Mouse (Mus musculus): ENCODE data around the gene Phldb3. TPM values are rescaled to one million over a fixed set of nuclear protein-coding genes. Genes with fewer than 3 reads are reported as not detected.
A peak's percentile ranks its signal among the peaks of the same experiment; 100 is the strongest.

The Phldb3 gene
- polyA plus RNA-seq (2015; fragmentation: Nextera tagmentation; extraction: Ambion mirVana): 0.33 and 0.42 TPM in 2 replicates

GRCm38 (mm10) chr7:24610144-24610878 lies at the start of gene Phldb3:
Gene Phldb3, plus strand, starts transcription at chr7:24610763.
- peak within 1 kb of the TSS; percentile 71 for H3K27ac ChIP-seq (ENCODE audit: low read length)
- no peak for TF ChIP-seq EP300 (IDR thresholded peaks at IDR 0.05)
- TF ChIP-seq CTCF (IDR thresholded peaks at IDR 0.05): no peak
- H3K4me3 ChIP-seq (ENCODE audit: low read depth, low read length): peak within 1 kb of the TSS; percentile 57
- peak; percentile 53 for DNase-seq (ENCODE audit: low spot score)
- WGBS: 3% methylated on average over 27 of the region's 27 CpGs
- H3K9me3 ChIP-seq (ENCODE audit: low read length): no peaks in the 10 kb centered on the region
- H3K9ac ChIP-seq (replicated peaks; ENCODE audit: low read depth): peak within 1 kb of the TSS; percentile 29
- H3K27me3 ChIP-seq (replicated peaks; ENCODE audit: insufficient read depth, low read length): peaks cover 11% of the 10 kb centered on the region; the same call in 1 of the 2 replicates
- H3K36me3 ChIP-seq (ENCODE audit: insufficient read depth, low read length): no peaks in the 10 kb centered on the region
- peak; percentile 70 for ATAC-seq
- peak within 1 kb of the TSS; percentile 88 for H3K4me2 ChIP-seq (replicated peaks; ENCODE audit: low read depth, low read length)
- H3K4me1 ChIP-seq (ENCODE audit: insufficient read depth, low read depth, low read length): peaks cover 8% of the 10 kb centered on the region; the same call in 1 of the 2 replicates

- Histone ChIP-seq H3K4me1 (ENCODE audit: insufficient read depth, low read depth, low read length) (no peaks in the 10 kb centered on the region), H3K27ac (ENCODE audit: low read length) (no peak overlapping the region), H3K27me3 (replicated peaks; ENCODE audit: insufficient read depth, low read length) (no peaks in the 10 kb centered on the region), H3K36me3 (ENCODE audit: insufficient read depth, low read length) (peaks cover 5% of the 10 kb centered on the region; the same call in 1 of the 2 replicates), H3K9ac (replicated peaks; ENCODE audit: low read depth) (no peak overlapping the region), H3K9me3 (ENCODE audit: low read length) (no peaks in the 10 kb centered on the region), H3K4me2 (replicated peaks; ENCODE audit: low read depth, low read length) (no peak overlapping the region), H3K4me3 (ENCODE audit: low read depth, low read length) (no peak overlapping the region)
- WGBS: 86% methylated on average over 4 of the region's 4 CpGs
- no peak for ATAC-seq
- TF ChIP-seq CTCF (IDR thresholded peaks at IDR 0.05) (no peak), EP300 (IDR thresholded peaks at IDR 0.05) (no peak)
- no peak for DNase-seq (ENCODE audit: low spot score)
Measured at GRCm38 (mm10) chr7:24561450-24561849, 49.1 kb upstream of the Phldb3 start.

GRCm38 (mm10) chr7:24563191-24563836 lies 47.2 kb upstream of the Phldb3 start:
- H3K4me2 ChIP-seq (replicated peaks; ENCODE audit: low read depth, low read length): no peak overlapping the region
- H3K36me3 ChIP-seq (ENCODE audit: insufficient read depth, low read length): peaks cover 19% of the 10 kb centered on the region
- no peaks in the 10 kb centered on the region for H3K4me1 ChIP-seq (ENCODE audit: insufficient read depth, low read depth, low read length)
- WGBS: 92% methylated on average over 8 of the region's 8 CpGs
- H3K9ac ChIP-seq (replicated peaks; ENCODE audit: low read depth): no peak overlapping the region
- no peaks in the 10 kb centered on the region for H3K9me3 ChIP-seq (ENCODE audit: low read length)
- no peak overlapping the region for H3K27ac ChIP-seq (ENCODE audit: low read length)
- DNase-seq (ENCODE audit: low spot score) (no peak), ATAC-seq (no peak)
- no peak overlapping the region for H3K4me3 ChIP-seq (ENCODE audit: low read depth, low read length)
- TF ChIP-seq CTCF (IDR thresholded peaks at IDR 0.05) (no peak), EP300 (IDR thresholded peaks at IDR 0.05) (no peak)
- H3K27me3 ChIP-seq (replicated peaks; ENCODE audit: insufficient read depth, low read length): no peaks in the 10 kb centered on the region

GRCm38 (mm10) chr7:24563837-24564206 lies 46.7 kb upstream of the Phldb3 start:
- 78% methylated on average over 4 of the region's 4 CpGs for WGBS

GRCm38 (mm10) chr7:24564607-24565265 lies 45.8 kb upstream of the Phldb3 start:
- H3K27ac ChIP-seq (ENCODE audit: low read length): no peak overlapping the region
- H3K4me1 ChIP-seq (ENCODE audit: insufficient read depth, low read depth, low read length): no peaks in the 10 kb centered on the region
- peaks cover 19% of the 10 kb centered on the region for H3K36me3 ChIP-seq (ENCODE audit: insufficient read depth, low read length)
- no peaks in the 10 kb centered on the region for H3K27me3 ChIP-seq (replicated peaks; ENCODE audit: insufficient read depth, low read length)
- 61% methylated on average over 6 of the region's 6 CpGs for WGBS
- DNase-seq (ENCODE audit: low spot score) (peak; percentile 61), ATAC-seq (peak; percentile 67)
- no peaks in the 10 kb centered on the region for H3K9me3 ChIP-seq (ENCODE audit: low read length)
- H3K9ac ChIP-seq (replicated peaks; ENCODE audit: low read depth): no peak overlapping the region
- no peak overlapping the region for H3K4me2 ChIP-seq (replicated peaks; ENCODE audit: low read depth, low read length)
- TF ChIP-seq CTCF (IDR thresholded peaks at IDR 0.05) (peak; percentile 88), EP300 (IDR thresholded peaks at IDR 0.05) (no peak)
- no peak overlapping the region for H3K4me3 ChIP-seq (ENCODE audit: low read depth, low read length)

More at GRCm38 (mm10) chr7:24563837-24564206, 46.7 kb upstream of the Phldb3 start:
- no peaks in the 10 kb centered on the region for H3K27me3 ChIP-seq (replicated peaks; ENCODE audit: insufficient read depth, low read length)
- TF ChIP-seq CTCF (IDR thresholded peaks at IDR 0.05) (no peak), EP300 (IDR thresholded peaks at IDR 0.05) (no peak)
- H3K9me3 ChIP-seq (ENCODE audit: low read length): no peaks in the 10 kb centered on the region
- no peak overlapping the region for H3K4me3 ChIP-seq (ENCODE audit: low read depth, low read length)
- no peaks in the 10 kb centered on the region for H3K4me1 ChIP-seq (ENCODE audit: insufficient read depth, low read depth, low read length)
- no peak overlapping the region for H3K27ac ChIP-seq (ENCODE audit: low read length)
- DNase-seq (ENCODE audit: low spot score) (no peak), ATAC-seq (no peak)
- no peak overlapping the region for H3K9ac ChIP-seq (replicated peaks; ENCODE audit: low read depth)
- H3K36me3 ChIP-seq (ENCODE audit: insufficient read depth, low read length): peaks cover 19% of the 10 kb centered on the region
- H3K4me2 ChIP-seq (replicated peaks; ENCODE audit: low read depth, low read length): no peak overlapping the region

- no peak for ATAC-seq
Measured at GRCm38 (mm10) chr7:24565627-24566026, 44.9 kb upstream of the Phldb3 start.

More at GRCm38 (mm10) chr7:24565627-24566026, 44.9 kb upstream of the Phldb3 start:
- H3K9me3 ChIP-seq (ENCODE audit: low read length): no peaks in the 10 kb centered on the region
- DNase-seq (ENCODE audit: low spot score): no peak
- no peaks in the 10 kb centered on the region for H3K4me1 ChIP-seq (ENCODE audit: insufficient read depth, low read depth, low read length)
- no peak for TF ChIP-seq EP300 (IDR thresholded peaks at IDR 0.05)
- TF ChIP-seq CTCF (IDR thresholded peaks at IDR 0.05): no peak
- H3K9ac ChIP-seq (replicated peaks; ENCODE audit: low read depth): no peak overlapping the region
- H3K4me3 ChIP-seq (ENCODE audit: low read depth, low read length): no peak overlapping the region
- no peak overlapping the region for H3K27ac ChIP-seq (ENCODE audit: low read length)
- 93% methylated on average over 11 of the region's 11 CpGs for WGBS
- H3K36me3 ChIP-seq (ENCODE audit: insufficient read depth, low read length): peaks cover 23% of the 10 kb centered on the region
- no peaks in the 10 kb centered on the region for H3K27me3 ChIP-seq (replicated peaks; ENCODE audit: insufficient read depth, low read length)
- no peak overlapping the region for H3K4me2 ChIP-seq (replicated peaks; ENCODE audit: low read depth, low read length)

Data from lung, postnatal 0 days (tissue).